Mouse (Mus musculus) CD8-positive naive resting alpha-beta T cell, adult 2 months (primary cell): ENCODE measurements around the gene Myh2.

ENCODE experiments used
- DNase-seq, 2 experiments: peaks; one replicate each; pipeline ENCODE4 v3.0.0; 2022; ENCODE audit warnings: low read depth in 2 of 2, low spot score in 2 of 2

Gene Myh2

GRCm38 (mm10) chr11:67170727-67171126, at the start of gene Myh2:
Gene Myh2, plus strand, starts transcription at chr11:67171027.
- DNase-seq: no peak

- no peak for DNase-seq
Observed at GRCm38 (mm10) chr11:67124943-67125342, 45.9 kb upstream of the Myh2 start.

DNA sequence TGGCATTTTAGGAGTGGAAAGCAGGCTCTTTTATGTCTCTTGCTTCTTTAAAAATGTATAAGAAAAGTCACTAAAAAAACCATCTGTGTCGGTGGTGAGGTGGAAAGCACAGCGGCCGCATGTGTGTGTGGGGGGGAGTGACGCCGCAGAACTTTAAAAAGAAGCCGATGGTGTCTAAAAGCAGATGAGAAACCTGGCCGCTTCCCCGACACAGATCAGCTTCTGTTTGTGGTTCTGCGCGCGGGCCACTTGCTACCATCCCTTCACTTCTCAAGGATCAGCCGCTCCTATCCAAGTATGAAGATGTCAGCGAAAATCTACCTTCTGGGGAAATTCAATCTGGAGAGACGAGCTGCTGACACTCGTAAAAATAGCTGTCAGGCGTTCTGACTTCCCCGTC, 45.5 kb upstream of the Myh2 start:
- DNase-seq: no peak

GRCm38 (mm10) chr11:67133526-67133925, 37.3 kb upstream of the Myh2 start:
- DNase-seq: no peak

- DNase-seq: no peak
Observed at GRCm38 (mm10) chr11:67134654-67135053, 36.2 kb upstream of the Myh2 start.

DNA sequence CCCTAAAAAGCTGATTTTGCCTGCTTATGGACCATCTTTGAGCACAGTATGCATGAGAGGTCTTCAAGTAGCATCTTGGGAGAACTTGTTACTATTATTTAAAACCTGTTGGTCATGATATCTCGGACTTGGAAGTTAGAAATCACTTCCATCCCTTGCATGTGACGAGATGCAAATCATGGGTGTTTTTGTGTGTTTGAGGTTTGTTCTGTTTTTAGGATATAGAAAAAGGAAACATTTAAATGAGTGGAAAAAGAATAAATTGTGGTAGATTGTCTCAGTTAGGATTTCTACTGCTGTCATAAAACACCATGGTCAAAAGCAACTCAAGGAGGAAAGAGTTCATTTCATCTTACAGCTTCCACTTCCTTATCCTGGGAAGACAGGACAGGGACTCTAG, 35.3 kb upstream of the Myh2 start:
- no peak for DNase-seq

GRCm38 (mm10) chr11:67139556-67139955, 31.3 kb upstream of the Myh2 start:
- no peak for DNase-seq

DNA sequence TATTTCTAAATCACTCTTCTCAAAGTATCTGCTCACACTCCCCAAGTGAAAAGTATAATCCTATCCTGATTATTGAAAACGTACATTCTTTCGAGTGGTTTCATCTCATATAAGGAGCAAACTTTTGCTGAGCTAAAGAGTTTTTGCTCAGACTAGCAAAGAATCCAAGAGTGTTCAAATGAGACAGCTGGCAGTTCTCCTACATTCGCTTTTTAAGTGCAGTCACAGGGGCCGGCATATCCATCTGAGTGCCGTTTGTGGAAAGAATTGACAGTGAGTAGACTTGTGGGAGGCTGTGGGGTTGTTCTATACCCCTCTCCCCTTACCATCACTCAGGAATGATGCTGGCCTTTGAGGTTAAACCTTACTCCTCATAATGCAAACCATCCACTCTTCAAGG, 30.7 kb upstream of the Myh2 start:
- no peak for DNase-seq

GRCm38 (mm10) chr11:67141031-67141430, 29.8 kb upstream of the Myh2 start:
- no peak for DNase-seq

- DNase-seq: no peak
Observed at GRCm38 (mm10) chr11:67142047-67142446, 28.8 kb upstream of the Myh2 start.

GRCm38 (mm10) chr11:67143065-67143464, 27.8 kb upstream of the Myh2 start:
- no peak for DNase-seq

DNA sequence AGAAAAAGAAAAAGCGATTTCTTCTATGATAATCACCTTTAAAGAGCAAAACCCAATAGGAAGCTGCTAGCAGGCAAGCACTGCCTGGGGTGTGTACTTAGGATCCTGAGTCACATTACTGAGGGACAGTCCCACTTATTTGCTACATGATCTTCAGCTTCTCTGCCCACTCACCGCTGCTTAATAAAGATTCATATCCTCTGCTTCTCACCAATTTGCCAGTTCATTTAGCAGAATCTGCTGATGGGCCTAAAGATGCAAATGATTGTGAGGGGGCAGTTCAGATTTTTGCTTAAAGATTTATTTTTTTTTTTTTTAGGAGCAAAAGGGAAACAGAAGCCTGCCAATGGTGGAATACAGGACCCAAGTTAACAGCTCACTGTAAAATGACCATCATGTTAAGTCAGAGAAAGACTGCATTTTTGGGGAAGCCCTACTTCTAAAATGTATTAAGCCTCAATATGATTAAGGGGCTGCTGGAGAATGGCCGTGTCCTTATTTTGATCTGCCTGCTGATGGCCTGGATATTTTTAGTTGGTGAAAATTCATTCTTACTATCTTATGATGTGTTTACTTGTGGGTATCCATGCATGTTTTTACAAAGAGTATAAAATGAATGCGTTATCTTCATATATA, 26.8 kb upstream of the Myh2 start:
- no peak for DNase-seq

DNA sequence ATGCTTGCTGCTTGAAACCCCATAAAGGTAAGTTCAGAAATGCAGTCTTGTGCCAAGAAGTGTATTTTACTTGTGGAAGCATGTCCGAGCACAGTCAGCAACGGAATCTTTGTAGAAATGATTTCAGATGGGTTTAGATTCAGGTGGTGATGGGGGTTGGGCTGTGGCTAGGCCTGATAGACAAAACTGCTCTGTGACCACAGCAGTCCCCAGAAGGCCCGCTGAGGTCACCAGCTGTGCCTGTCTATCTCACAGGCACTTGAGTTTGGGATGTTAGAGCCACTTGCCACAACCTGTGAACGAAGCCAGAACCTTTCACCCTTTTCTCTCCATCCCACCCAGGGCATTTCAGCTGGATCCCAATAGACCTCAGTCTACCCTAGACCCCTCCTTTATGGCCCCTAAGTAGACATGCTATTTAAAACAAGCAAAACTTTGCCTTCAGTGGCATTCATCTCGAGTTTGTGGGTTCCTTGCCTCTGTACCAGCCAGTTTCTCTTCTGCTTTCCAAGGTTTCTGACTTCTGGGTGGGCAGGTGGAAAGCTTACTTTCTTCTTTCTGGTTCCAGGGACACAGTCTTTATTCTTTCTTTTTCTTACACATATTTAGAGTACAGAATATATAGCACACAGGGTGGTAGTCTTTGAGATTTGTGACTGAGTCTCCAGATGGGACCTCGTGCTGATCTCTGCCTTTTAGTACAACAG, 26.1 kb upstream of the Myh2 start:
- DNase-seq: no peak

- DNase-seq: no peak
Observed at GRCm38 (mm10) chr11:67145482-67146408, 25.1 kb upstream of the Myh2 start.

- DNase-seq: no peak
Observed at GRCm38 (mm10) chr11:67146409-67147282, 24.2 kb upstream of the Myh2 start.

- DNase-seq: no peak
Observed at GRCm38 (mm10) chr11:67147283-67147921, 23.4 kb upstream of the Myh2 start.

DNA sequence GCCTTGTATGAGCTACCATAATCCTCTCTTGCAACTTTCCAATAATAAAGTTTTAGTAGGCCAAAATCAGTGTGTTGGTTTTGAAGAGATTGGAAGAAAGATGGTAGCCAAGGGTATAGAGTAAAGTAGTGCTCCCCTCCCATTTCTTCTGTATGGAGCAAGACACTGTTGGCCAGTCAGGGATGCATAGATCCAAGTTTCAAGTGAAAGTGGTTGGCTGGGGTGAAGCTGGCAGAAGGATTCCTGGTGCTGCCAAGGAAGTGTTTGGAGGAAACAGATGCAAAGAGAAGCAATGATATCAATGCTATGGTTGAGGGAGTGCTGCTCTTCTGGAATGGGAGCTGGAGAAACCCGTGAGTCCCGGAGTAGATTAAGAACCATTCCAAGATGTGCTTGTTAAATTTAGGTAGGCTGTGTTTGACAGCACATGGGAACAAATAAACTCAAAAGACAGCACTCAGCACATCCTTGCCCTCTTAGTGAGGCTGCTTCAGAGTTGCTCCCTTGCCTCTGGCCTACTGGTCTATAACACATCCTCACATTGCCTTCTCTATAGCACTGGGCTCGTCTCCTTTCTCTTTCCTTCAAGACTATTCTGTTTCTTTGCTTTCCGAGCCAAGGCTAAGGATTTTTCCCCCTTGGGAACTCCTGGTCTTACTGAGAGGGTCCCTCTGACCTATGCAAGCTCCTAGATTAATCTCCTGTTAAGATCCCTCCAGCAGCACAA, 22.4 kb upstream of the Myh2 start:
- no peak for DNase-seq

DNA sequence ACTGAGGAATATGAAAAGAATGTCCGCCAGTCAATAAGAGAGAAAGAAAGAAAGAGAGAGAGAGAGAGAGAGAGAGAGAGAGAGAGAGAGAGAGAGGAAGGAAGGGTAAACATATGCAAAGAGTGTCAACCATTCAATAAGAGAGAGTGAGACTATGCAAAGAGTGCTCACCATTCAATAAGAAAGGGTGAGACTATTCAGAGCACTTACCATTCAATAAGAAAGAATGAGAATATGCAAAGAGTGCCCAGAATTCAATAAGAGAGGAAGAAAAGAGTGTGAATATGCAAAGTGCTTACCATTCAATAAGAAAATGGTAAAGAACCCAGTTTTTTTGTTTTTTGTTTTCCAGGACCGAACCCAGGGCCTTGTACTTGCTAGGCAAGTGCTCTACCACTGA, 20.6 kb upstream of the Myh2 start:
- DNase-seq: no peak

GRCm38 (mm10) chr11:67151159-67151558, 19.7 kb upstream of the Myh2 start:
- no peak for DNase-seq
